Mouse (Mus musculus) small intestine, adult 2 months (tissue): ENCODE results near the gene Gm5617.

Experiments used
- CTCF ChIP-seq: fragments of 200-500 bp; IDR thresholded peaks from 2 replicates; pipeline ENCODE4 v1.5.1; 2012; ENCODE audit warnings: low read depth, mild to moderate bottlenecking, control low read depth, inconsistent platforms, low read length, moderate library complexity, mixed read lengths; ENCODE audit not compliant: insufficient replicate concordance, insufficient read length; ENCODE audit errors: extremely low read depth
- POLR2A ChIP-seq: fragments of 200-500 bp; IDR thresholded peaks from 2 replicates; pipeline ENCODE4 v1.6.1; 2012; ENCODE audit warnings: low read depth, mild to moderate bottlenecking, control low read depth, inconsistent platforms, low read length, moderate library complexity

DNA sequence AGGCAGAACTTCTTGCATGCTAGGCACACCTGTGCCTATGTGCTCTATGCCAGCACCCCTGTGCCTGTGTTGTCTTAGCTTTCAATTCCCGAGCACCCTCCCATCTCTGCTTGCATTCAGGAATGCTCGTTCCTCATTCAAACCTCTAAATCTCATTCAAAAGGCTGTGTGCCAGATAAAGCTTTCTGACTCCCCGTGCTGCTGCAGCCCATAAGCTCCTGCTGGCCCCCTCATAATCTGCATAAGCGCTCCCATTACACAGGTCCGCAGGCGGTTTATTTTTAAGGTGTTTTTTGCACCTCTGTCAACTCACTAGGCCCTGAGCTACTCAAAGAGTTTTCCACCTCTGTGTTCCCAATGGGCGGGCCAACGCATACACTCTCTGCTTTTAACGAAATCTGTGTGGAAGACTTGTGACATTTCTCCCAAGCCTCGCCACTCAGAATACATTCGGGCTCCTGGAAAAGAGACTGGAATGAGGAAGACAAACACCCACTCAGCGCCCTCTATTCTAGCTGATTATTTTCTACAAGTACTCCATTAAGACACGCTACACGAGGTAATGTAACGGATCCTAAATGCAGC is 22.7 kb upstream of the Gm5617 start:
- TF ChIP-seq CTCF = no peak
- no peak for TF ChIP-seq POLR2A
